Mouse (Mus musculus) macrophage (primary cell): Measurements from ENCODE around the gene Xrcc3. TPM values are rescaled to one million over a fixed set of nuclear protein-coding genes. Genes with fewer than 3 reads are reported as not detected.

Experiments
- H3K27ac ChIP-seq: fragments of 350-480 bp; formaldehyde crosslinking; 2 replicates; pipeline ENCODE4 v1.9.0; 2021
- H3K36me3 ChIP-seq: fragments of 350-480 bp; formaldehyde crosslinking; 2 replicates; pipeline ENCODE4 v1.9.0; 2021; ENCODE audit errors: inconsistent target
- H3K4me3 ChIP-seq: fragments of 350-480 bp; formaldehyde crosslinking; 2 replicates; pipeline ENCODE4 v1.9.0; 2021; ENCODE audit errors: inconsistent target
- H3K79me2 ChIP-seq: fragments of 350-480 bp; formaldehyde crosslinking; 2 replicates; pipeline ENCODE4 v1.9.0; 2021; ENCODE audit errors: inconsistent target
- WGBS: methylation state at CpG from one replicate; pipeline ENCODE4 v1.1.7; 2026; ENCODE audit warnings: inconsistent platforms; ENCODE audit not compliant: missing documents; 5-methylcytosine and 5-hydroxymethylcytosine counted together
- polyA plus RNA-seq: library from polyadenylated mRNA; stranded (reverse); fragments of 250-400 nt; gene quantifications from 3 replicates; pipeline ENCODE4 v1.2.4, GENCODE M21; 2018; ENCODE audit warnings: inconsistent platforms

Gene Xrcc3
- polyA plus RNA-seq, 1 experiment from 2014 or later = 1.3 TPM

DNA sequence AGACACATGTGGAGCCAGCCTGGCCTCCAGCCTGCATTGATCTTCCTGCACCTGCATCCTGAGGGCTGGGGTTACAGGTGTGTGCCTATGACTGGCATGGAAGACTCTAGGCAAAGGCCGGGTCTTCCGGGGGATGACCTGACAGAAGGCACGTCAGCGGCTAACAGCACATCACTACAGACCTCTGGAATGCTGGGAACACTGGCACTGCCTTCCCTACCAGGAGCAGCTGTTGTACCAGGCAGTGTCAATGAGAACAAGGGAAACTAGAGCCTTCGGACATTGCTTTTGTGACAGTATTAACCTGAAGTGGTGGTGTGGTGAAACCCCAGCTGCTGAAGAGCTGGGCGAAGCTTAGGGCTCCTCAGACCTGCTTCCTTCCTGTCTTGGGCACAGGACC lies 4.9 kb downstream of the Xrcc3 start:
- H3K4me3 ChIP-seq = no peak overlapping the region
- 88% methylated on average over 6 of the region's 6 CpGs for WGBS
- H3K79me2 ChIP-seq = no peaks in the 10 kb centered on the region
- H3K36me3 ChIP-seq = peaks cover 27% of the 10 kb centered on the region; the same call in 1 of the 2 replicates
- H3K27ac ChIP-seq = no peak overlapping the region

DNA sequence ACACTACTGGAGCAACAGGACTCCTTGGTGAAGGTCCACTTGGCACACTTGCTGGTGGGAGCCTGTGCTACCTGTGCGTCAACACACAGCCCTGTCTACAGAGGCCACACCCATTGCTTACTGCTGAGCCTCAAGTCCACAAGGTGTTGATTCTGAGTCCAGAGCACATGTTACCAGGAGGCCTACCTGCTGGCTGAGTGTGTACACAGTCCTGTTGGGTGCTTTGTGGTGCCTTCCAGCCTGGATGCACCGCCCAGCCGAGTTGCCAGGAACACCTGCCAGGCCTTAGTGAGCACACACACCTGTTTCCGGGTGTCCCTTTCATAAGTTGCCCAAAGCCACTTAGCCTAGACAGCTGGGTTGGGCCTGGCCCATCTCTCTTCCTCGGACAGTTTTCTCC lies 10.1 kb downstream of the Xrcc3 start:
- 85% methylated on average over 5 of the region's 5 CpGs for WGBS
- Histone ChIP-seq H3K36me3 (peaks cover 77% of the 10 kb centered on the region), H3K79me2 (no peaks in the 10 kb centered on the region; the same call in 1 of the 2 replicates)

DNA sequence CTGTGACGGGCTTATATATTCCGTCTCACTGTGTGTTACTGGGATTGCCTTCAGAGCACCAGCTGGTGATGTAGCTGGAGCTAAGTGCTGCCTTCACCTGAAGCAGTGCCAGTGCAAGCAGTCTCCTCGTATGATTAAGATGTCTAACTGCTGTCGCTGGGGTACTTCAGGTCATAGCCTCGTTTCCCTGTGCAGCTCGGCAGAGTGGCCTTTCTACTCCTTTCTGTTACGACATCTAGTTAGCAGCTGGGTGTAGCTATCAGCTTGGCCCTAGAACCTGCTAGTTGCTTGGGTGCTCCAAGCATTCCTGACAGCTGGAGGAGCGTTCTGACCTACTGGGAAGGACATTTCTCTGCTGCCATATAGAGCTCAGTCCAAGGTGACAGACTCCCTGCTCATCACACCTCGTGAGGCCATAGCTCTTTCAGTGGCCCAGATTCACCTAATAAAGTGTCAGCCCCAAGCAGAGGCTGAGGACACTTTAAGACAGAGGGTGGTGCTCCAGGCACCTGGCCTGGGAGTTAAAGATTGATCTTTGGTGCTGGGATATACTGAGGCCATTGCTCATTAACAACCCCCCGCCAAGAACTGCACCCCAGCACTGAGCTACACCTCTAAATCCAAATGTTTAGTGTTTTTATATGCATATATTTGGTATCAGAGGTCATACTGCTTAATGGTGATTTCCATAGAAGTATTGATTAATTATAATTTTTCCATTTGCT lies 13.1 kb downstream of the Xrcc3 start:
- no peak overlapping the region for H3K27ac ChIP-seq
- H3K36me3 ChIP-seq = peaks cover 77% of the 10 kb centered on the region
- H3K79me2 ChIP-seq = no peaks in the 10 kb centered on the region; the same call in 1 of the 2 replicates
- 91% methylated on average over 10 of the region's 10 CpGs for WGBS
- no peak overlapping the region for H3K4me3 ChIP-seq

More for the DNA sequence above, 10.1 kb downstream of the Xrcc3 start:
- H3K4me3 ChIP-seq = no peak overlapping the region
- no peak overlapping the region for H3K27ac ChIP-seq

DNA sequence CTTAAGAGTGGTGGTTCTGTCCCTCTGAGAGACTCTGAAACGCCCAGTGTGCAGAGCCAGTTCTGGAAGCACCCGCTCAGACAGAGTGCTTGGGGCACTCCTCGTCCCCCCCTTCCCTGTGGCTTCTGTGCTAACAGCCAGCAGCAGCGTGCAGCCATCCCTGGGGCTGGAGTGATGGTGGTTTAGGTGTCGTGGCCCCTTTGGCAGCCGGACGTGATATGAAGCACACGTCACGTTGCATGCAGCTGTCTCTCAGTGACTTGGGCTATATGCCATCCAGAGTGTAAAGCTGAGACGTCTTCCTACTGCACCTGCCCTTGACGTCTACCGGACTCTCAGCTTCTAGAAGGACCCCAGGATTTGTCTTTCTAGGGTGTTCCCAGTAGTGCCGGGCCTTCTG lies 15.2 kb downstream of the Xrcc3 start:
- Histone ChIP-seq H3K79me2 (no peaks in the 10 kb centered on the region; the same call in 1 of the 2 replicates), H3K27ac (no peak overlapping the region), H3K4me3 (no peak overlapping the region), H3K36me3 (peaks cover 82% of the 10 kb centered on the region)
- 94% methylated on average over 13 of the region's 13 CpGs for WGBS

DNA sequence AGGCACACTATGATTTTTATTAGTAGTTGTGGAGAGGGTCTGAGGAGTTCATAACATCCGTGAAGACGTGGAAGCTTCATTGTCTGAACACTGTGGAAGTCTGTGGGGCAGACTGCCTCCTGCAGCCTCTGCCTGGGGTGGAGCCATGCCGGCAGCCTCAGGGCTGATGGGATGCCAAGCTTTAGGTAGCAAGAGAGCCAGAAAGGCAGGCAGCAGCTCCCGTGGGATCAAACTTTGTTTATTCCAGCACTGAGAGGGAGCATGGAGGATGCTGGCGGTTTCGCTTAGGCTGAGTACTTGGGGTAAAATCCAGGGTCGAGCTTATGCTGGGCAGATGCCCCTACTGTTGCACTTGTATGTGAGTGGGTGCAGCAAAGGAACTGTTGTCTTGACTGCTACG lies 16.4 kb downstream of the Xrcc3 start:
- H3K4me3 ChIP-seq = no peak overlapping the region
- no peak overlapping the region for H3K27ac ChIP-seq
- no peaks in the 10 kb centered on the region; the same call in 1 of the 2 replicates for H3K79me2 ChIP-seq
- peaks cover 81% of the 10 kb centered on the region for H3K36me3 ChIP-seq
- 93% methylated on average over 8 of the region's 8 CpGs for WGBS

DNA sequence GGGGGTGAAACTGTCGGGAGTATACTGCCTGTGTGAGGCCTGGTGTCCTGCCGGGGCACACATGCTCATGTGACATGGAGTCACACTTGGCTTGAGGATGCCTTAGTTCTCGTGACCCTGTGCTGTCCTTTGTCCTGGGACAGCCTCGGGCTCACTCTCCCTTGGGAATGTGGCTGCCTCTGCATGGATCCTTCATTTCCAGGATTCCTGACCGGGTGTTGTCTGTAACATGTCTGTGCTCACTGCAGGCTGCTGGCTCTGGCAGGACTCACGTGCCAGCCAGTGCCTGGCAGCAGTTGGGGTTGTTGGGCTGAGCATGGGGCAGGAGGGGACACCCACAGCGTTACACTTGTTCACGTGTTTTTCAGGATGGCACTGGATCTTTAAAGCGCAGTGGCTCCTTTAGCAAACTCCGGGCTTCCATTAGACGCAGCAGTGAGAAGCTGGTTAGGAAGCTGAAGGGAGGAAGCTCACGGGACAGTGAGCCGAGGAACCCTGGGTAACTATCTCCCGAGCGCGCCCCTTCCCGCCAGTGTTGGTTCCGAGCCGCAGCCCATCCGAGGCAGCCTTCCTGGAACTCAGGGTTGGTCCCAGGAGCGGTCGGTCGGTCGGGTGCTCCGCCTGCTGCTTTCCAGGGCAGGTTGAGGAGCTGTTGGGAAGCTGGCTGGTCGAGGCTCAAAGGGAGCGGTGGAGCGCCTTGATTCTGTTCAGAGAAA lies 18.3 kb downstream of the Xrcc3 start:
- Histone ChIP-seq H3K4me3 (no peak overlapping the region), H3K36me3 (peaks cover 79% of the 10 kb centered on the region), H3K79me2 (no peaks in the 10 kb centered on the region; the same call in 1 of the 2 replicates), H3K27ac (no peak overlapping the region)
- WGBS = 96% methylated on average over 28 of the region's 28 CpGs

DNA sequence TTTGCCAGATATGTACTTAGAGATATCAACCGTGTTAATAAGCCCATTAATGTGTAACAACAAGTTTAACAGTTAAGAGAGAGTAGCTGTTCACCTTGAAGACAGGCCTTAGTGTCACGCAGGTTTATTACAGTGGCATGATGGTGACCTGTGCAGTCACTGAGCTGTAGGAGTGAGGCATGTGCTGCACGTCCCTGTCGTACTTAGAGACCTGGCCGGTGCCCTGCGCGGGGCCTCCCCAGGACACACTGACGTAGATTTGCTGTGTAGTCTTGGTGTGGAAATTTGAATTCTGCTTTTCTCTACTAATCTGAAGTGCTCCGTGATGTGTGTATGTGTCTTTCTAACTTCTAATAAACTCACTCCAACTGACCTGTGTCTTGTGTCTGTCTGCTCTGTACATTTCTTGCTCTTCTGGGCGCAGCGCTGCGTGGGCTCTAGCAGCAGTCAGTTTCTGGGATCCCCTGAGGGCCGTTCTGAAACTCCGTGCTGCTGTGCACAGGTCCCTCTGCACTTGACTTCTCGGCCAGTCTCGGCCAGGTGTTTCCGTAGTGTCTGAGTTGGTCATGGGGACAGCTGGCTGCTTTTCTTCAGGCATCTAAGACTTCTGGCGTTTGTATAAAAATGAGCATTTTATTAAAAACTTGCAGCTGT lies 19.0 kb downstream of the Xrcc3 start:
- 96% methylated on average over 16 of the region's 18 CpGs for WGBS
- no peaks in the 10 kb centered on the region; the same call in 1 of the 2 replicates for H3K79me2 ChIP-seq
- H3K4me3 ChIP-seq = no peak overlapping the region
- H3K27ac ChIP-seq = no peak overlapping the region
- peaks cover 81% of the 10 kb centered on the region for H3K36me3 ChIP-seq

DNA sequence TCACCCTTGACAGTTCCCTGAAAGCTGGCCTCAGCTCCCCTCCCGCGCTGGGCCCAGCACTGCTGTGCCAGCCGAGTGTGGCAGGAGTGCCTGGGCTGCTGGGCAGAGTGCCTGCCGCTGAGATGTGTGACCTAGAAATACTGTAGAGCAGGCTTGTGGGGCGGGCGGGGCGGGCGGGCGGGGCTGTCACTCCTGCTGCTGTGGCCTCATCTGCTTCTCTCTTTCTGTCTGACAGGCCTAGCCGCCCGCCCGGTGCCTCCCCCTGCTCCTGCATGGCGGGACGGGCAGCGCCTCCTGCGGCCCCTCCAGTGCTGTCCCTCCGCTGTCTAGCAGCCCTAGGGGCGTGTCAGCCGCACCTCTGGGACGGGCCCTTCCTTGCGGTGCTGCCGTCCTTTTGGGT lies 19.6 kb downstream of the Xrcc3 start:
- no peak overlapping the region for H3K4me3 ChIP-seq
- H3K36me3 ChIP-seq = peaks cover 82% of the 10 kb centered on the region

DNA sequence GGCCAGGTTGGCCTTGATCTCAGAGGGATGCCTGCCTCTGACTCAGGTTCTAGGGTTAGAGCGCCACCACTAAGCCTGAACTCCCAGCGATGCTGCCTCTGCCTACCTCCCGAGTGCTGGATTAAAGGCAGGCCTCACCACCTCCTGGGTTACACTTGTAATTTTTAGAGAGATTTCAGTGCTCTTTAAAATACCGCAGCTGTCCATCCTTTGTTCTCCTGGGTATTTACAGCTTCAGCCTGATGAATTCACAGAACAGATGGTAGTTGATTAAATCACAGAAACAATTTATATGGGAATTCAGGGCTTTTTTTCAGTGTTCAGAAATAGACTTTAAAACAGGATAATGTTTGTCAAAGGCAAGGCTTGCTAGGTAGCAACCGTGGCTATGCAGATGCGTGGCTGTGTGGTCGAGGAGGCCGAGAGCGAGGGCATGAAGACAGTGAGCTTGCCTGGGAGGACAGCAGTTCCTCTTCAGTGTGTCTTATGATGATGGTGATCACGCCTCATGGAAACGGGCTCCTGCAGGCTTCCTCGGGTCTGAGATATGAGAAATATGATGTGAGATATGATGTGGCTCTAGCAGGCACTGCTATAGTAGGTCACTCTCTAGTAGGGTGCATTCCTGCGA lies 22.1 kb downstream of the Xrcc3 start:
- WGBS = 94% methylated on average over 13 of the region's 13 CpGs
- peaks cover 85% of the 10 kb centered on the region for H3K36me3 ChIP-seq
- H3K79me2 ChIP-seq = no peaks in the 10 kb centered on the region; the same call in 1 of the 2 replicates
- no peak overlapping the region for H3K27ac ChIP-seq
- H3K4me3 ChIP-seq = no peak overlapping the region

More for the DNA sequence above, 19.6 kb downstream of the Xrcc3 start:
- 89% methylated on average over 14 of the region's 22 CpGs for WGBS
- Histone ChIP-seq H3K27ac (no peak overlapping the region), H3K79me2 (no peaks in the 10 kb centered on the region; the same call in 1 of the 2 replicates)

DNA sequence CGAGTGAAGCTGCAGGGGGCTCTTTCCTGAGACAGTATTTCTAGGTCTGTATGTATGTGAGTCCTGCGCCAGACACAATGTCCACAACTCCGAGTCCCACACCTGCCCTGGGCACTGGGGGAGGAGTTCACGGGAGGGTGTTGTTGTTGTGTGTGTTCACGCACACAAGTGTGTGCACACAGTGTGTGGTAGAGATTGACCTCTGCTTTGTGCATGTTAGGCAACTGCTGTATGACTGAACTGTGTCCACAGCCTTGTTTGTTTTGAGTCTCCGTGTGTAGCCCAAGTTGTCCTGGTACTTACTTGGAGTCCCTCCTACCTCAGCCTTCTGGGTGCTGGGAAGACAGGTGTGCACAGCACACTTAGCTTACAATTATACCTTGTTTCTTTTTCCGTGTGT lies 23.0 kb downstream of the Xrcc3 start:
- Histone ChIP-seq H3K4me3 (no peak overlapping the region), H3K36me3 (peaks cover 90% of the 10 kb centered on the region), H3K79me2 (no peaks in the 10 kb centered on the region; the same call in 1 of the 2 replicates), H3K27ac (no peak overlapping the region)
- 93% methylated on average over 7 of the region's 7 CpGs for WGBS

DNA sequence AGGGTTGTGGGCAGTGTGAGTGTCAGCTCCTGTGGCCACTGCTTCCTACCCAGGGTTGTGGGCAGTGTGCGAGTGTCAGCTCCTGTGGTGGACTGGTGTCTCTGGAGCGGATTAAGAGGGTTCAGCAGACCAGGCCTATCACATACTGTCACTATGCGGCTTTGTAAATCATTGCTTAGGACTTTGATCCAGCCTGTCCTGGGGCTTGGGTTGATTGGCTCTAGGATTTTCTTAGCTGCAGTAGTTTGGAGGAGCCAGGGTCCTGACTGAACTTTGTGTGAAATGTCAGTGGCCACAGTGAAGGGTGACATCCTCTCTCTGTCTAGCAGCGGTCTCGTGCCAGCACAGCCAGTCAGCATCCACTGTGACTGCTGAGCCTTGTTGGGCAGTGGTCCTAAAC lies 23.6 kb downstream of the Xrcc3 start:
- H3K36me3 ChIP-seq = peaks cover 90% of the 10 kb centered on the region
- WGBS = 99% methylated on average over 5 of the region's 5 CpGs
- H3K27ac ChIP-seq = no peak overlapping the region
- no peaks in the 10 kb centered on the region; the same call in 1 of the 2 replicates for H3K79me2 ChIP-seq
- no peak overlapping the region for H3K4me3 ChIP-seq

DNA sequence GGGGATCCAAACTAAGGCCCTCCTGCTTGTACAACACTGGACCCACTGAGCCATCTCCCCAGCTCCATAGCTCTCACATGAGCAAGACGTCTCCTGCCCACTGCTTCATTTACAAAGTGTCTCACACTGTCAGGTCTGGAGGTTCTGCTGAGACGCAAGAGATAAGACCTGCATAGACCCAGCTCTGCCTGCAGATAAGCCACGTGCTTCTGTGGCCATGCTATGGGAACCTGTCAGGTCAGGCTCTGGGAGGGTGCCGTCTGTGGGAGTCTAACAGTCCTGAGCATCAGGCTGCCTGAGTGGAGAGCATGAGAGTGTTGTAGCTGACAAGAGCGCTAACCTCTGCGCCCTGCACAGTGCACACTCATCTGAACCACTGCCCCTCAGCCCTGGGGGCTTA lies 26.7 kb downstream of the Xrcc3 start:
- Histone ChIP-seq H3K79me2 (no peaks in the 10 kb centered on the region; the same call in 1 of the 2 replicates), H3K36me3 (peaks cover 83% of the 10 kb centered on the region), H3K27ac (no peak overlapping the region), H3K4me3 (no peak overlapping the region)
- 91% methylated on average over 4 of the region's 6 CpGs for WGBS

DNA sequence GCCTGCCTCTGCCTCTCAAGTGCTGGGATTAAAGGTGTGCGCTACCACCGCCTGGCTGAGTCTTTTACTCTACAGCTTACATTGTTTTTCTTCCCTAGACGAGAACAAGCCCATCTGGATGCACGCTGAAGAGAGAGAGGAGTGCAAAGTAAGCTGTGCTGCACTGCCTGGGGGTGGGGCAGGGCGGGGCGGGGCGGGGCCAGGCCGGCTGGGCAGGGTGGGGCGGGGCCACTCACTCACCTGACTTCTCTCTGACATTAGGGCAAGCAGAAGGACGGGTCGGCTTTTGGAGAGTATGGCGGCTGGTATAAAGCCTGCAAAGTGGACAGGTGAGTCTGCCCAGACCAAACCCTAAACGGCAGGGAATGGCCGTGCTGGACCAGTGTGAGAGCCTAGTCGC lies 28.5 kb downstream of the Xrcc3 start:
- Histone ChIP-seq H3K4me3 (no peak overlapping the region), H3K27ac (no peak overlapping the region), H3K79me2 (no peaks in the 10 kb centered on the region; the same call in 1 of the 2 replicates), H3K36me3 (peaks cover 85% of the 10 kb centered on the region)
- 88% methylated on average over 15 of the region's 15 CpGs for WGBS

DNA sequence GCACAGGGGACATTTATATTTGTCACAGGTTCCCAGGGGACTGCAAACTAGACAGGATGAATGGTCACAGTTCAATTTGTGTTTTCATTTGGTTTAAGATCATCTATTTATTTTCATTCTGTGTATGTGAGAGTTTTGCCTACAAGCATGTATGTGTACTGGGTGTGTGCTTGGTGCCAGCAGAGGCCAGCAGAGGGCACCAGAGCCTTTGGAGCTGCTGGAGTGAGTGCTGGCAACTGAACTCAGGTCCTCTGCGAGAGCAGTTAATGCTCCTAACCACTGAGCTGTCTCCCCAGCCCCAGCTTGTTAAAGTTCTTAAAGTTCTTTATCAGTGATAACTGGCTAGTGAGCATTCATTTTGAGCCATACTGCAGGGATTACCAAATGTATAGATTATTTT lies 34.1 kb downstream of the Xrcc3 start:
- Histone ChIP-seq H3K4me3 (no peak overlapping the region), H3K27ac (no peak overlapping the region), H3K79me2 (peaks cover 20% of the 10 kb centered on the region; the same call in 1 of the 2 replicates), H3K36me3 (peaks cover 89% of the 10 kb centered on the region)
- 90% methylated on average over 1 of the region's 1 CpGs for WGBS
